Mouse (Mus musculus): ENCODE data around the gene Bbof1. TPM values are rescaled to one million over a fixed set of nuclear protein-coding genes. Genes with fewer than 3 reads are reported as not detected.

The Bbof1 gene
- polyA plus RNA-seq (2014; fragmentation: Illumina TruSeq; extraction: RNeasy Lipid Tissue Mini Kit (QIAGEN cat#74804); ENCODE audit: low read depth, low replicate concordance): 3.0 TPM

DNA sequence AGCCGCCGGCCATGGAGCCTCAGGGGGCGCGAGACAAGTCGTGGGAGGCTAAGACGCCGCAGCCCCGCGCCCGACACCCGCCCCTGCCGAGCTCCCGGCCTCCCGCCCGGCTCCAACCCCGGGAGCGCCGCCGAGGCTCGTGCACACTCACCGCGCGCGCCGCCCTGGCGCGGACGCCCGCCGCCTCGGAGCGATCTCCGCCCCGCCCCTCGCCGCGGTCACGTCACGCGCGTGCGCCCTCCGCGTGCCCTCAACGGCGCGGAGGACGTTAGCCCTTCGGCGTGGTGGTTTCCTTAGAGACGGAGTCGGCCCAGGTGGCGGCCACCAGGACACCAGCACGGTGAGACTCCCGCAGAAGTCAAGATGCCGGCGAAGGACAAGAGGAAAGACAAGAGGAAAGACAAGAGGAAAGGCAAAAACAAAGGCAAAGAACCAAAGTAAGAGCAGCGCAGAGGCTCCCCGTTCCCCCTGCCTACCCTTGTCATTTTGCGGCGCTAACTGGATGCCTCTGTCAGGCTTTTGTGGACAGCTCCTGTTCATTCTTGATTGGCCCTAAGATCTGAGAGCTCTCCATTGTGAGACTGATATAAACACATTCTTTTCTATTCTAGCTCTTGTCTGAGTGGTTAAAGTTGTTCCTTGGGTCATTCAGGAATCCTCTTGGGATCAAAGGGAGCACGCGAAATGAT, at the start of gene Bbof1, which contains the start of gene Entpd5:
TSS of gene Bbof1 (plus strand) at position 253 of the 689 bp plus-strand sequence.
TSS of gene Entpd5 (minus strand) at position 211 of the 689 bp plus-strand sequence.

DNA sequence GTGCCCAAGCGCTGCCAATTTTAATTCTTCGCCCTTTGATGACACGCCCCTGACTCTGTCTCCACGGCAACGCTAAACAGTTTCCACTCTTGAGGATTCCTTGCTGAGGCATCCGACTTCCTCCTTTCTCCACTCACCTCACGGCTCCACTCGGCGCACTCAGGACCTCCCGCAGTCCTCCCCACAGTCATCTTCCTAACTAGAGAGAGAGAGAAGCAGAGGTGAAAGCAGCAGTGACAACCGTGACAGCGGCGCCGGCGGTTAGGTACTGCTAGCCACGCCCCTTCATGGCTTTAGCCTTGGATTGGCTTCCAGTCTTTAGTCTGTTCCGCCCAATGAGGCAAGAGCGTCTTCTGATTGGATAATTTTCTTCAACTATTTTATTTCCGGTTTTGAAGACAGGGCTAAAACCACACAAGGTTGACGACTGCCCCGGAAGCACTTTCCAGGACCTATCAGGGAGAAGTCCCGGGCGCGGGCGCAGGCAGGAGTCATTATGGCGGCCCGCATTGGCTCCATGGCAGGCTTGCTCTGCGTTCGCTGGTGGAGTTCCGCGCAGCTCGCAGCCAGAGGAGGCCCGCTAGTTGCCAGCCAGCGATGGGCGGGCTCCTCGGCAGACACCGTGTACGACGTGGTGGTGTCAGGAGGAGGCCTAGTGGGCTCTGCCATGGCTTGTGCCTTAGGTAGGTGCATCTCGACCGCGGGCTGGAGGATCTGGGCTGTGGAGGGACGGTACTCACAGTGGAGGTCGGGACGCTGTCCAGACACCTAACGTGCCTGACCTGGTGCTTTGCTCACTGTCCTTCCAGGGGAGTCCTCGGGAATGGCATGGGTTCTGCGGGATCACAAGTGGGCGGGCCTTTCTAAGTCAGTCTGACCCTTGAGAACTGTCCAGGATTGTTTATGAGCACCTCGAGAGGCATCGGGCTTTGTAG, 47.0 kb upstream of the Bbof1 start, which contains the start of the genes Coq6 and Fam161b:
TSS of gene Coq6 (plus strand) at position 103 of the 935 bp plus-strand sequence.
TSS of gene Fam161b (minus strand) at position 279 of the 935 bp plus-strand sequence.

DNA sequence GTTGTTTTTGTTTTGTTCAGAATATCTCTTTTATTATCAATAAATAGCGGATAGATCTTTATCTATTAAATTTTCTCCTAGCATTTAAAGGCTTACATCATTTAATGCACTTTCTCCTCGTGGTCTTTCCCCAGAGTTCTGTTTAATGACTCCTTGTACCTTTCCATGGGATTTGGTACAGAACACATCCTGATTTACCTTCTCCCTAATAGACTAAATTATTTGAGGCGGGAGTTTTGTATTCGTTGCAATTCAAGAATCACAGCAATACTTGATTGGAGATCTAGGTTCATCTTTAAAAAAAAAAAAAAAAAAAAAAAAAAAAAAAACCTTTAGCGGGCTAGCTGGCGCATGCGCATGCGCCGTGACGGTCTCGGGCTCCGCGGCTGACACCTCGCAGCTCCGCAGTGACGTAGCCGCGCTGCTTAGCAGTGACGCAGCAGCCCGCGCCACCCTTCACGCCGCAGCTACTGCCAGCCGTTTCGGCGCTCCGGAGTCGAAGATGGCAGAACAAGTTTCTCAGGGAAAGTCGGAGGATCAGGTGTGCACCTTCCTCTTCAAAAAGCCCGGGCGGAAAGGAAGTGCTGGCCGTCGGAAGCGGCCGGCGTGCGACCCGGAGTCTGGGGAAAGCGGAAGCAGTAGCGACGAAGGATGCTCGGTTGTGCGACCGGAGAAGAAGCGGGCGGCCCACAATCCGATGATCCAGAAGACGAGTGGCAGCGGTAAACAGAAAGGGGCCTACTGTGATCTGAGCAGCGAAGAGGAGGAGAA, 8.1 kb downstream of the Bbof1 start, which contains the start of gene Rnf113a2:
TSS of gene Rnf113a2 (plus strand) at position 363 of the 771 bp plus-strand sequence.

DNA sequence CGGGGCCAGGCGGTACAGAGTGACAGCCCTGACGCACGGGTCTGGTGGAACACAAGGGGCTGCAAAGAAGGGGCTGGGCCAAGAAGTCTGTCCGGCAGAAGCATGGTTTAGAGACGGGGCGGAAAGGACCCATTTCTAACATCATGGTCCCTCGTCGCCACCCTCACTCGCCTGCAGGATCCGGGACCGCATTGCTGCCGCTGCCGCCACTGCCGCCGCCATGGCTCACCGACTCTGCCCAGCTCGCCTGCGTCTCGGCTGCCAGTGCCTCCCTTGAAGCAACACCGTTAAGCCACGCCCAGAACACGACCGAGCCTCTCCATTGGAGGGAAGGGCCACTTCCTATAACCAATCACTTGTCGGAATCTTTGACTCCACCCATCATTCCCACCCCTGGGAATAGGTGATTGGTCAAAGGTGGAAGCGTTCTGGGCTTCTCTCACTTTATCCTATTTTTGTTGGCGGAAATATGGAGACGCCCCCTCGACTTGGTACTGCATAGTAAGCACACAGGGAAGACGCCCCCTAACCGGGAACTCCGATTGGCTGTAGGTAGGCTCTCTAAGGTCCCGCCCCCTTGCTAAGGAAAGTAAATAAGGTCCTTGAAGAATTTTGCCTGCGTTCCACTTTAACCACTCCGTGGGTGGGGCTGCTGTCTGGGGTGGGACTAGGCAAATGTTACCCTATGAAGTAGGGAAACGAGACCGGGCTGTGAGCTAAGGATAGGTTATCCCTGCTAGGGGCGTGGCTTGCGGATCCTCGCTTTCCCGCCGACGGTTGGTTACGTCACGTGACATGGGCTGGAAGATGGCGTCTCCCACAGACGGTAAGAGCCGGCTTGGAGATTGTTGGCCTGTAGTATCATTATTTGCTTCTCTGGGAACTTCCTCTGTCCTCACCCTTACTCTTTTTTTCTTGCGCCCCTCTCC, 42.1 kb downstream of the Bbof1 start, which contains the start of the genes Aldh6a1 and Lin52:
TSS of gene Aldh6a1 (minus strand) at position 287 of the 929 bp plus-strand sequence.
TSS of gene Lin52 (plus strand) at position 705 of the 929 bp plus-strand sequence.

Other genes starting within 250 kb of the Bbof1 start
- gene Elmsan1, start 190.2 kb upstream of the Bbof1 start, polyA plus RNA-seq (2014; fragmentation: Illumina TruSeq; extraction: RNeasy Lipid Tissue Mini Kit (QIAGEN cat#74804); ENCODE audit: low read depth, low replicate concordance): 8.2 TPM
- 238 TPM for gene Ptgr2, start 123.8 kb upstream of the Bbof1 start, polyA plus RNA-seq (2014; fragmentation: Illumina TruSeq; extraction: RNeasy Lipid Tissue Mini Kit (QIAGEN cat#74804); ENCODE audit: low read depth, low replicate concordance)
- 32.7 TPM for gene Zfp410, start 92.2 kb upstream of the Bbof1 start, polyA plus RNA-seq (2014; fragmentation: Illumina TruSeq; extraction: RNeasy Lipid Tissue Mini Kit (QIAGEN cat#74804); ENCODE audit: low read depth, low replicate concordance)
- 77.1 TPM for gene Coq6, start 47.4 kb upstream of the Bbof1 start, polyA plus RNA-seq (2014; fragmentation: Illumina TruSeq; extraction: RNeasy Lipid Tissue Mini Kit (QIAGEN cat#74804); ENCODE audit: low read depth, low replicate concordance)
- gene Fam161b, start 47.2 kb upstream of the Bbof1 start, polyA plus RNA-seq (2014; fragmentation: Illumina TruSeq; extraction: RNeasy Lipid Tissue Mini Kit (QIAGEN cat#74804); ENCODE audit: low read depth, low replicate concordance): 12.6 TPM
- gene Entpd5, start within 50 bp of the Bbof1 start, polyA plus RNA-seq (2014; fragmentation: Illumina TruSeq; extraction: RNeasy Lipid Tissue Mini Kit (QIAGEN cat#74804); ENCODE audit: low read depth, low replicate concordance): 90.1 TPM
- gene Rnf113a2, start 8.1 kb downstream of the Bbof1 start, polyA plus RNA-seq (2014; fragmentation: Illumina TruSeq; extraction: RNeasy Lipid Tissue Mini Kit (QIAGEN cat#74804); ENCODE audit: low read depth, low replicate concordance): 15.1 TPM
- 228 TPM for gene Aldh6a1, start 41.9 kb downstream of the Bbof1 start, polyA plus RNA-seq (2014; fragmentation: Illumina TruSeq; extraction: RNeasy Lipid Tissue Mini Kit (QIAGEN cat#74804); ENCODE audit: low read depth, low replicate concordance)
- 14.8 TPM for gene Lin52, start 42.4 kb downstream of the Bbof1 start, polyA plus RNA-seq (2014; fragmentation: Illumina TruSeq; extraction: RNeasy Lipid Tissue Mini Kit (QIAGEN cat#74804); ENCODE audit: low read depth, low replicate concordance)
- gene Vsx2, start 160.7 kb downstream of the Bbof1 start, polyA plus RNA-seq (2014; fragmentation: Illumina TruSeq; extraction: RNeasy Lipid Tissue Mini Kit (QIAGEN cat#74804); ENCODE audit: low read depth, low replicate concordance): not detected
- gene Abcd4, start 208.3 kb downstream of the Bbof1 start, polyA plus RNA-seq (2014; fragmentation: Illumina TruSeq; extraction: RNeasy Lipid Tissue Mini Kit (QIAGEN cat#74804); ENCODE audit: low read depth, low replicate concordance): 9.7 TPM
- gene Vrtn, start 231.9 kb downstream of the Bbof1 start, polyA plus RNA-seq (2014; fragmentation: Illumina TruSeq; extraction: RNeasy Lipid Tissue Mini Kit (QIAGEN cat#74804); ENCODE audit: low read depth, low replicate concordance): not detected

All from heart, adult 10 weeks (tissue).